Mouse (Mus musculus): Measurements from ENCODE around the gene Vrk3. TPM values are rescaled to one million over a fixed set of nuclear protein-coding genes. Genes with fewer than 3 reads are reported as not detected.

Gene Vrk3
- total RNA-seq, 2 experiments from 2014 or later: 27.7 to 31.5 TPM

DNA sequence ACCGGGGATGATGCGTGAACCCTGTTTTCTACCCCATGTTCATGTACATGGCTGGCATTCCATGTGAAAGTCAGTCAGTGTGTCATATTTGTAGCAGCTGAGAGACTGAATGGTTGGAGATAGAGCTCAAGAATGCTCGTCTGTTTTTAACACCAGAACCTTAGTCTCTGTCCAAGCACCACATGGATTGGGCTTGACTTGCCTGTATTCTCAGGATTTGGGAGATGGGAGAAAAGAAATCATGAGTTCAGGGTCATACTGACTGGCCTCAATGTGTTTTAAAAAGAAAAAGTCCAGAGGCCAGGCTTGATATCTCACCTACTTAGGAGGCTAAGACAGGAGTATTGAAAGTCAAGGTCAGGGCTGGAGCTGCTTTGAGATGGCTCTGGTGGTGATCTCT is 69.2 kb downstream of the Vrk3 start:
- DNase-seq (ENCODE audit: low spot score in 2 of 2): peak in 1 of 2 experiments; percentile 10

DNA sequence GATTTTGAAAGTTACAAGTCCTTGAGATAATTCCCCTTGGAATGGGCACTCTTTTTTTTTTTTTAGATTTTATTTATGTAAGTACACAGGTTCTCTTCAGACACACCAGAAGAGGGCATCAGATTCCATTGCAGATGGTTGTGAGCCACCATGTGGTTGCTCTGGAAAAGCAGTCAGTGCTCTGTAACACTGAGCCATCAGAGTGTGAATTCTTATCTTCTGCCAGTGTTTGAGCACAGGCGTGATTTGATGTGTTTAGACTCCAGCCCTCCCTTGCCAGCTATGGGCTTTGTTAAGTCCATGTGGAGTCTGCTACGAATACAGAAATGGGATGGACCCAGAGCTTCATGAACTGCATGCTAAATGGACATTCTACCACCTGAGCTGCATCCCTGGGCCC is 70.0 kb downstream of the Vrk3 start:
- peak; percentile 15 to 25 for DNase-seq (ENCODE audit: low spot score in 2 of 2)

DNA sequence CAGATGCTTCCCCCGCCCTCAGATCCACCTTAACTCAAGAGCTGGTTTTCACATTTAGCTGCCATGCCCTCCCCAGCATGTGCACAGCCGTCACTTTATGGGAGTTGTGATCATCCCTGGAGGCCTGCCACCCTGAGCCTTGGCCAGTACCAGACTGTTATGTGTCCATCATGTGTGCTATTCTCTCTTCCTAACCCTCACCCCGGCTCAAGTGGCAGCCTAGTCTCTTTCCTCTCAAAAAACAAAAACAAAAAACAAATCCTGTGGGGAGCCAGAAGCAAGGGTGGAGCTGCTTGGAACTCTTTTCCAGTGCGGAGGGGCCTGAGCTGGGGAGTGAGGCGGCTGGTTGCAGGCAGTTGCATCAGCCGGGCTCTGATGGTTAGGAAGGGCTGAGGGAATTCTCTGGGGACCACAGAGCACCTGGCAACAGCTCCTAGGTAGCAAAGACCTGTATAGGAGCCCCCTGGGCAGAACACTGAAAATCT is 70.6 kb downstream of the Vrk3 start:
- peak; percentile 65 to 70 for DNase-seq (ENCODE audit: low spot score in 2 of 2)

DNA sequence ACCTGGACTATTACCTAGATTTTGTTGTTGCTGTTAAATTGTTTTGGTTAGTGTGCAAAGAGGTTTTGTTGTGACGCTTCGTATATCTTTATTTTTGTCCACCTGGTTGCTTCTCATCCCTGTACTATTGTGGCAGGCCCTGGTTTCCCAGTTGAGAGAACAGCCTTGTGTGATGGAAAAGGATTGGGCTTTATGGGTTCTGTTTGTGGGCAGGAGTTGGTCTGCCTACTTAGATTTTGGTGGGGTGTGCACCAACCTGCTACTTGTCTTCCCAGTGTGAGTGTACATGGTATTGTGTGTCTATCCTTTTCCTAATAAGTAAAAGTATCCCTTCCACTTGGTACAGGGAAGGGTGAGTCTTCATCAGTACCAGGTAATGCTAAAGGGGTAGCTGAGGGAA is 71.2 kb downstream of the Vrk3 start:
- peak in 1 of 2 experiments; percentile 8 for DNase-seq (ENCODE audit: low spot score in 2 of 2)

DNA sequence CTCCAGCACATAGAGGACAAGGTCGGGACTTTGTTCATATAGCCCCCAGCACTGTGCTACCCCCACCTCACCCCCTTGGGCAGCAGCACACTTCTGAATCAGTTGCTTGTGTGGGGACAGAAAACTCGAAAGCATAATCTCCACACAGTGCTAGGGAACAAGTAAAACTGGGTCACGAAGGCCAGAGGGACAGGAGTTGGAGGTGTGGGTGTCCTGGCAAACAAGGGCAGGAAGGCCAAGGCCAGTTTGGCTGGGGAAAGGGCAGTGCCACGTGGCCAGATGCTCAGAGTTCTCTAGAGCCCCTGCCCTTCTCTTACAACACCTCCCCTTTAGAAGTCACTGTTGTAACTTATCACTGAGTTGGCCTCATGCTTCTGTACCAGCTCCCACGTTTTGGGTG is 71.7 kb downstream of the Vrk3 start:
- DNase-seq (ENCODE audit: low spot score in 2 of 2): peak in 1 of 2 experiments; percentile 9

DNA sequence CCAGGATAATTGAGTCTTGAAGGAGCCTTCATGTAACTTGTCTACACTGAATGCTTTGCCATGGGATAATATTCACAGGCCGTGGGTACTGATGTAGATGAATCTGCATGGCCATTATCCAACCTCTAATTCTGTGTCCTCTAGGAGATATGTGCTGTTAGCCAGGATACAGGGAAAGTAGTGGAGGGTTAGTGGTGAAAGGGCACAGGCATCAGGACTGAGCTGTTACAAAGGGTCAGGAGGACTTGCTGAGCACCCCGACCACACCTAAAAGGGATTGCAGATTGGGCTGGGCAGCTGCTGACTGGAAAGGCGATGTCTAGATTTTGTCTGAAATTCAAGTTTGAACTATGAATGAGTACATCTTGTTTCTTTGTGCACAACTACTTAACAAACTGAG is 72.3 kb downstream of the Vrk3 start:
- DNase-seq (ENCODE audit: low spot score in 2 of 2): peak; percentile 0 to 4

DNA sequence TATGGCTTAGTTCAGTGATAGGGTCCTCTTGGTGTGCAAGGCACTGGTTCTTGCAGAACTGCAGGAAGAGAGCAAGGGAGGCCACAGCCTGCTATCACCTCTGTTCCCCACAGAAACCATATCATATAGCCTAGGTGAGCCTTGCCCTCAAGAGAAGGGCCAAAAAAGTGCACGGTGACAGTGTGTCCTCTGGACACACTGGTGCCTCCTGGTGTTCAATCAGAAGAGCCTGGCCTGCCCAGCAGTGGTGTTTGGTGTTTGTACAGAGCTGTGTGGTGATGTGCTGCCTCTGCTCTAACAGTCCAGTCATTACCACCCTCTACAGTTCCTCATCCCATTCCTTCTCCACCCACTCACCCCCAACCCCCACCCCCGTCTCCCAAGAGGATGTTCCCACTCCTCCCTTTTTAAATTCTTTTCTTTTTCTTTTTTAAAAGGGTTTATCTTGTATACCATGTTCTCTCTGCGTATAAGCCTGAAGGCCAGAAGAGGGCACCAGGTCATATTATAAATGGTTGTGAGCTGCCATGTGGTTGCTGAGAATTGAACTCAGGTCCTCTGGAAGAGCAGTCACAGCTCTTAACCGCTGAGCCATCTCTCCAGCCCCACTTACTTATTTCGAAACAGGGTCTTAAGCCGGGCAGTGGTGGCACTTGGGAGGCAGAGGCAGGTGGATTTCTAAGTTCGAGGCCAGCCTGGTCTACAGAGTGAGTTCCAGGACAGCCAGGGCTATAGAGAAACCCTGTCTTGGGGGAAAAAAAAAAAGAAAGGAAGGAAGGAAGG is 73.6 kb downstream of the Vrk3 start:
- peak; percentile 2 to 7 for DNase-seq (ENCODE audit: low spot score in 2 of 2)

DNA sequence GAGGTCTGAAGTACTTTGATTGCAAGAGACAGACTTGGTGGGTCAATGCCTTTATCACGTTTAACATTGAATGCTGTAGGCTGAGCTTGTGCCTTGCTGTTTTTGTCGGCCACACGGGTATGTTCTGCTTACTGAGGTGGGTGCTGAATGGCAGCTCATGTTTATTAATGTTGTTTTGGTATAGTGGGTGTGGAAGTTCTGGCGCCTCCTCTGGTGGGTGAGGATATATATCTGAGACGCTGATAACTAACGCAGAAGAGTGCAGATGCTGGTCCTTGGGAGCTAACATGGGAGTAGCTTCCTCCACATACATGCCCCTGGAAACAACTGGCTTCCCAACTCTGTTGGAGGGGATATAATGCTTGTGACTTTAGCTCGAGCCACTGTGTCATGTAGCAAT is 75.2 kb downstream of the Vrk3 start:
- DNase-seq (ENCODE audit: low spot score in 2 of 2): peak in 1 of 2 experiments; percentile 11

DNA sequence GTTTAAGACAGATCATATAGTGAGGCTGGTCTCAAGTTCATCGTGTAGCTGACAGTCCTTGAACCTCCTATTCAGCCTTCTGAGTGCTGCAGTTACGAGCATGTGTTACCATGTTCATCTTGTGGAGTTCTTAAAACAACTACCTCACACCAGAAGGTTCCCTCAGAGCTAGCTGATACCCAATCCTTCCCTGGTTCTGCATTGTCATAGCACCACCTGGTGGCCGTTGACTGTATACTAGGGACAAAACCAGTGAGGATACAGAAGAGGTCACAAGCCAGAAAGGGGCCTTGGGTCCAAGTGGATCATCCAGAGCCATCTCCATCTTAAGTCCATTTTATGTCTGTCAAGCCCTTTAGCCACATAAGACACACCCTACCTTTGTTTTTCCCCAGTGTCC is 76.7 kb downstream of the Vrk3 start:
- DNase-seq (ENCODE audit: low spot score in 2 of 2): peak; percentile 84 to 86

DNA sequence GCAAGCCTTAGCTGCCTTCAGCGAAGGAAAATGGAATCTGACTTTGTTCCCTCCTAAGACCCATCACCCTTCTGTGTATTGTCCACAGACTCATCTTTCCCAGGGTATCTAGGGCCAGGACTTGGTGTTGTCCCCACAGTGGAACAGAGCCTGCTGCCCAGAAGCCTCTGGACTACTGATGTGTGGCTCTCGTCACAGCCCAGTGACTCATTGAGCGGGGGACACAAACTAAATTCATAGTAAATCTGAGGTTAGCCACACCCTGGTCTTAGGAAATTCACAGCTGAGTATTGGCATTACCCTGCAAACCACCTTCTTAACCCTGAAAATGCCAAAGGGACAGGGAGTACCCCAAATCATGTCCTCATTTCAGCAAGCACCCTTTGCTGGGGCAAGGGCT is 78.6 kb downstream of the Vrk3 start:
- DNase-seq (ENCODE audit: low spot score in 2 of 2): no peak

Other genes with a start within 250 kb of the Vrk3 start
- under 1 TPM; 0.11 to 0.18 TPM for gene Mybpc2, start 223.8 kb upstream of the Vrk3 start, total RNA-seq (2021)
- under 1 TPM in 1 of 2 experiments, not detected in 1; 0.11 TPM for gene Spib, start 216.3 kb upstream of the Vrk3 start, total RNA-seq (2021)
- 10 to 100 TPM; 10.3 to 13.6 TPM for gene Pold1, start 199.6 kb upstream of the Vrk3 start, total RNA-seq (2021)
- gene Nr1h2, start 194.5 kb upstream of the Vrk3 start, total RNA-seq (2021): 10 to 100 TPM; 58.3 to 67.3 TPM
- under 1 TPM in 1 of 2 experiments, not detected in 1; 0.98 TPM for gene Napsa, start 176.0 kb upstream of the Vrk3 start, total RNA-seq (2021)
- 100 to 1,000 TPM in 1 of 2 experiments, 10 to 100 TPM in 1; 93.0 to 106 TPM for gene Kcnc3, start 157.7 kb upstream of the Vrk3 start, total RNA-seq (2021)
- gene Myh14, start 77.6 kb upstream of the Vrk3 start, total RNA-seq (2021): 10 to 100 TPM; 17.6 to 17.9 TPM
- not detected for gene Izumo2, start 39.7 kb upstream of the Vrk3 start, total RNA-seq (2021)
- under 1 TPM; 0.16 to 0.53 TPM for gene Zfp473, start 2.6 kb downstream of the Vrk3 start, total RNA-seq (2021)
- 10 to 100 TPM; 34.2 to 35.2 TPM for gene Nup62, start 67.7 kb downstream of the Vrk3 start, total RNA-seq (2021)
- 1 to 10 TPM; 1.1 to 2.0 TPM for gene Il4i1, start 68.0 kb downstream of the Vrk3 start, total RNA-seq (2021)
- gene Atf5, start 68.2 kb downstream of the Vrk3 start, total RNA-seq (2021): 10 to 100 TPM; 28.0 to 29.1 TPM
- gene Akt1s1, start 100.6 kb downstream of the Vrk3 start, total RNA-seq (2021): 10 to 100 TPM; 85.8 to 95.5 TPM
- 10 to 100 TPM; 41.2 to 53.3 TPM for gene Tbc1d17, start 100.7 kb downstream of the Vrk3 start, total RNA-seq (2021)
- gene Pnkp, start 108.7 kb downstream of the Vrk3 start, total RNA-seq (2021): 10 to 100 TPM; 32.6 to 38.4 TPM
- 100 to 1,000 TPM; 278 to 304 TPM for gene Ptov1, start 121.4 kb downstream of the Vrk3 start, total RNA-seq (2021)
- gene Med25, start 144.3 kb downstream of the Vrk3 start, total RNA-seq (2021): 100 to 1,000 TPM; 107 to 114 TPM
- gene Fuz, start 147.7 kb downstream of the Vrk3 start, total RNA-seq (2021): 10 to 100 TPM; 17.9 to 19.4 TPM
- gene Ap2a1, start 181.1 kb downstream of the Vrk3 start, total RNA-seq (2021): 100 to 1,000 TPM; 261 to 290 TPM
- gene Tsks, start 194.8 kb downstream of the Vrk3 start, total RNA-seq (2021): under 1 TPM; 0.25 to 0.64 TPM
- gene Cpt1c, start 226.4 kb downstream of the Vrk3 start, total RNA-seq (2021): 100 to 1,000 TPM in 1 of 2 experiments, 10 to 100 TPM in 1; 99.2 to 101 TPM
- 100 to 1,000 TPM; 232 to 248 TPM for gene Prmt1, start 238.2 kb downstream of the Vrk3 start, total RNA-seq (2021)
- gene Irf3, start 249.2 kb downstream of the Vrk3 start, total RNA-seq (2021): 10 to 100 TPM; 38.1 to 42.5 TPM